Mouse (Mus musculus) G1E (cell line): ENCODE data around the gene Evi5l.

ENCODE experiments used
- CTCF ChIP-seq: IDR thresholded peaks from 2 replicates; pipeline ENCODE4 v1.5.1; 2012; ENCODE audit warnings: low read depth, low read length, inconsistent platforms, mixed read lengths
- GATA1 ChIP-seq: IDR thresholded peaks from 2 replicates; pipeline ENCODE4 v1.6.1; 2012; ENCODE audit warnings: borderline replicate concordance, low read length, inconsistent platforms, mixed read lengths
- GATA2 ChIP-seq: IDR thresholded peaks from 2 replicates; pipeline ENCODE4 v1.6.1; 2012; ENCODE audit warnings: low read depth, low read length, inconsistent platforms, borderline replicate concordance
- POLR2AphosphoS5 ChIP-seq: IDR thresholded peaks from 2 replicates; pipeline ENCODE4 v1.6.1; 2012; ENCODE audit warnings: low read depth, low read length, inconsistent platforms; ENCODE audit not compliant: insufficient replicate concordance
- TAL1 ChIP-seq: conservative IDR thresholded peaks from 2 replicates; pipeline ENCODE4 v1.6.1; 2012; ENCODE audit warnings: low read depth, low read length, inconsistent platforms, mixed read lengths

- no peak for TF ChIP-seq CTCF
- TF ChIP-seq GATA1 = no peak
- no peak for TF ChIP-seq TAL1
- no peak for TF ChIP-seq GATA2
- no peak for TF ChIP-seq POLR2AphosphoS5
Observed at GRCm38 (mm10) chr8:4216791-4217621, 50.6 kb downstream of the Evi5l start, which contains the start of gene Prr36.
